Mouse (Mus musculus): ENCODE measurements around the gene Gdnf. TPM values are rescaled to one million over a fixed set of nuclear protein-coding genes. Genes with fewer than 3 reads are reported as not detected.
A peak's percentile ranks its signal among the peaks of the same experiment; 100 is the strongest.

Gene Gdnf
- total RNA-seq, 2 experiments from 2014 or later, result 0.24 to 0.32 TPM

DNA sequence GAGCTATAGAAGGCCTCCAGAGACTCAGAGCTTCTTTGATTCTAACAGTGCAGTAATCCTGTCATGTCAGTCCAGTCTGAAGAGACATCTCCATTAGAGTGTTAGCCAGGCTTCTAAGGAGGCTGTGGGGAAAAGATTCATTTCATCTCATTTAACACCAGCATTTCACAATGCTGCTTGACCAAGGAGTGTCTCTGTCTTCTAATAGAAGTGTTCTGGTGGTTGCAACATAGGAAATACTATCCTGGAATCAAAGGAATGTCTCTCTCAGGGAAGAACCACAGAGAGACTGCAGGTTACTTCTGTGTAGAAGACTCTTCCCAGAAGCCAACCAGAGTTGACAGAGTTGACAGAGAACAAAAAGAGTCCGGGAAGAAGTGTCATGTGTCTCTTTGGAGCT, 31.0 kb downstream of the Gdnf start:
- intact Hi-C loops (cut with DNase I), result no loop called here
- DNase-seq (ENCODE audit: low spot score in 2 of 2), result no peak

DNA sequence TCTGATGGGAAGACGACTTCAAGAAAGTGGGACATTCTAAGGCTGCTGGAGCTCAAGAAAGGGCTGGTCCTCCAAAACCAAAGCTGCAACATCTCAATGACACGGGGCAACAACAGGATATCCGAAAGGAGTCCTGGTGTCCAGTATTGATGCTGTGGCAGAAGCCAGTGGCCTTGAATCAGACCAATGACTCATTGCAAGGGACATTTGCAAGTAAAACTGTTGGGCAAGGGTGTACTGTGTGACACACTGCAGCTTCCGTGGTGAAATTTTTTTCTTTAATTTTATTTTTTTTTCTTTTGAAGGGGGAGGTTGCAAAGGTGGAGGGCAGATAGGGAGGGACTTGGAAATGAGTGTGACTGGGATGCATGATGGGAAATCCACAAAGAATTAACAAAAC, 31.8 kb downstream of the Gdnf start:
- intact Hi-C loops (cut with DNase I), result no loop called here
- DNase-seq (ENCODE audit: low spot score in 2 of 2), result no peak

DNA sequence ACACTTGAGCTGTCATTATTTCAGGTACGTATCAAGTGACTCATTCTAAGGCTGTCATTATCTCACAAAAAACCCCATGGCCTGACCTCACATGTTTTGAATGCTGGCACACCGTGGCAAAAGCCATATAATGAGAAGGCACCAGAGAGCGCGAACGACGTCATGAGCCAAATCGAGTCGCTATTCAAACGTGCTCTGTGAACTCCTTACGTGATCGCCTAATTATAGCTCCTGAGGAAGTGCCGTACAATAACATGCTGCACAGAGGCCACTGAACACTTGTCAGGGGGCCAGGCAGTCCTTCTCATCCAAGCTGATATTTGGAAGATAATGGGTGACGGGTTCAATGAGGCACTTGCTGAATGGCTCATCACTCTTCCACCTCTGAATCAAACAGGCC, 46.8 kb downstream of the Gdnf start:
- DNase-seq (ENCODE audit: low spot score in 2 of 2), result no peak

DNA sequence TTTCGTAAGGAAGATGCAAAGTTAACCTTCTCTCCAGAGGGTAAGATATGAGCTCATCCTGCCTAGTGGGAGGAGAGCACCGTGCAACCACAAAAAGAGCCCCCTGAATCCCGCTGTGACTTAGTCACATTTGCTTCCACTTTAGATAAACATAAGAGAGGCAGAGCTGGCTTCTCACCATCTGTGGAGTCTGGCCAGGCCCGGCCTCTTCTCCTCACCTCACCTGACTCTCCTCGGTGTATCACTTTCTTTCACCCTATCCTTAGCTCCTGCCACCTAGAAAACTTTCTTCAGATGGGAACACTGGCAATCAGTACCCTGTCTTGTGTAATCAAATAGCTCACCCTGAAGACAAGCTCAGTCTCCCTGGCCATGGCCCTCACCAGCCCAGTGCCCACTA, 48.2 kb downstream of the Gdnf start:
- intact Hi-C loops (cut with DNase I), result no loop called here
- no peak for DNase-seq (ENCODE audit: low spot score in 2 of 2)

More for the DNA sequence above, 46.8 kb downstream of the Gdnf start:
- intact Hi-C loops (cut with DNase I), result no loop called here

DNA sequence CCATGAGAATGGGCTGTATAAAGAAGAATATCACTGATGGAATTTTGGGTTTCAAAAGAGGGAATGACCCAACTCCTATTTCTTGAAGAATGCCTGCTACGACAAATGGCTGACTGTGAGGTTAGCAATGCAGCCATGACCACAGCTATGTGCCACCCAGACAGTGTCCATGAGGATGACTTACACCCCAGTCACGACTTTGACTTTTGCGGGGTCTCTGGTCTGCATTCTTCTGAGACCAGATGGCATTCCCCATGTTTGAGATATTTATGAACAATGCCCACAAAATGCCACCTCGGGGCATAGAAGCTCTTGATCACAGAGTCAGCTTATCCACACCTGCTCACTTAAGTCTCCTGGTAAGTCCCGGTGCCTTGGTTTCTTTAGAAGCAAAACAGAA, 52.2 kb downstream of the Gdnf start:
- no peak for DNase-seq (ENCODE audit: low spot score in 2 of 2)
- intact Hi-C loops (cut with DNase I), result no loop called here

DNA sequence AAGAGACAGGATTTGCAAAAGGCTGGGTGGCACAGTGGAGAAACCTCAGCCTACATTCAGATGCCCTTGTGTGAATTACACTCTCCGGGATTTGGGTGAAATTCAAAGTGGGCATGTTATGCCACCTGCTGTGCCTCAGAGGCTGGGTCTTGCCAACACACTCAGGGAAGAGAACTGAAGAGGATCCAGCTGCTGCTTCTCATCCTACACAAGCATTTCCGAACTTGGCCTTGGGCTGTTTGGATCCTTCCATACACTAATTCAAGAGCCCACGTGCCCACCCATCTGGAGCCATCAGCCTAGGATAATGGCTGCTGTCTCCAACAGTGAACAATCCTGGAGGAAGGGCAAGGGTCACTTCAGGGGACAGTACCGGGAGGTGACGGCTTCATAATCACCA, 52.7 kb downstream of the Gdnf start:
- intact Hi-C loops (cut with DNase I), result no loop called here
- peak in 1 of 2 experiments; percentile 64 for DNase-seq (ENCODE audit: low spot score in 2 of 2)

DNA sequence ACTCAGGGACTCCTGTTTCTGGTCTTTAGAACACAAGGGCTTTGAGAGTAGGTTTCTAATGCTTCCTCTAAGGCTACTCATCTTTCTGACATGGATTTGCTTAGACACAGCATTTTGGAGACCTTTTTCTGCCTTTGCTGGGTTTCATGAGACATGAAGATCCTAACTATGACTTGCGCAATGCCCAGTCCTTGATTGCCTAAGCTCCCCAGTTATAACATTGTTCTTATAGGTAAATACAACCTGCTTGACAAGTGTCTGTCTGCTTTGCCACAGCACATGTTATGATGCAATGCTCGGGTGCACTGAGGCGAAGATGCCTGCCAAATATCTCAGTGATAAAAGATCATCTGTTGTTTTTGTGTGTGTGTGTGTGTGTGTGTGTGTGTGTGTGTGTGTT, 54.7 kb downstream of the Gdnf start:
- no peak for DNase-seq (ENCODE audit: low spot score in 2 of 2)
- intact Hi-C loops (cut with DNase I), result no loop called here

DNA sequence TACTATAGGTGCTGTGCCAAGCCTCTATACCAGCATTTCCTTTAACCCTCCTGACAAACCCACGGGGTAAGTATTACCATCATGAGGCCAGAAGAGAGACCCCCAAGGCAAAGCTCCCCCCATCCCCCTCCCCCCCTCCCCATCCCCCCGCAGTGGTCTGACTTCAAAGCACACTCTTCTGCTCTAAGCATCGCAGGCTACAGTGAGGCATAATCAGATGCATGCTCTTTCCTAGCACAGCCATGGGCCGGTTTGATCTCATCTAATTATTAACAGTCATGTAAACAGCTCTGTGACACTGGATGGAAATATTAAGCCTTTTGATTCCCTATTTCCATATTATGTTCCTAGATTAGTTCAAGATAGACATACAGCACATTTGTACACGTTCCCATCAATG, 61.8 kb downstream of the Gdnf start:
- intact Hi-C loops (cut with DNase I), result no loop called here
- no peak for DNase-seq (ENCODE audit: low spot score in 2 of 2)

DNA sequence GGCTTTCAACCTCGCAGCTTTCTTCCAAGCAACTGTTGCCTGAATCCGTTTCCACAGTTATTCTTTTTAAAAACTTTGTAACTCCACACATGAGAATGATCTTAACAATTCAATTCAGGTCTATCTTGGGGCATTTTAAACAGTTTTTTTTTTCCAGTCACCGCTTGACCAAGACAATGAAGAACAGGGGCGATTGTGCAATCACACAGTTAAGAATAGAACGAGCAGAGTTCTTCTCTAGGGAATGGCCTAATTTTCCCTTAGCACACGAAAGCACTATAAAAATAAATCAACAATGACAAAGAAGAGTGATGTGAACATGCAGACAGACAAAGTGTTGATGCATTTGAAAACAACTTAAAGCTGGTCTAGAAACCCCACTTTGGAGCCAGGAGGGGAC, 65.2 kb downstream of the Gdnf start:
- DNase-seq (ENCODE audit: low spot score in 2 of 2), result no peak
- intact Hi-C loops (cut with DNase I), result no loop called here

DNA sequence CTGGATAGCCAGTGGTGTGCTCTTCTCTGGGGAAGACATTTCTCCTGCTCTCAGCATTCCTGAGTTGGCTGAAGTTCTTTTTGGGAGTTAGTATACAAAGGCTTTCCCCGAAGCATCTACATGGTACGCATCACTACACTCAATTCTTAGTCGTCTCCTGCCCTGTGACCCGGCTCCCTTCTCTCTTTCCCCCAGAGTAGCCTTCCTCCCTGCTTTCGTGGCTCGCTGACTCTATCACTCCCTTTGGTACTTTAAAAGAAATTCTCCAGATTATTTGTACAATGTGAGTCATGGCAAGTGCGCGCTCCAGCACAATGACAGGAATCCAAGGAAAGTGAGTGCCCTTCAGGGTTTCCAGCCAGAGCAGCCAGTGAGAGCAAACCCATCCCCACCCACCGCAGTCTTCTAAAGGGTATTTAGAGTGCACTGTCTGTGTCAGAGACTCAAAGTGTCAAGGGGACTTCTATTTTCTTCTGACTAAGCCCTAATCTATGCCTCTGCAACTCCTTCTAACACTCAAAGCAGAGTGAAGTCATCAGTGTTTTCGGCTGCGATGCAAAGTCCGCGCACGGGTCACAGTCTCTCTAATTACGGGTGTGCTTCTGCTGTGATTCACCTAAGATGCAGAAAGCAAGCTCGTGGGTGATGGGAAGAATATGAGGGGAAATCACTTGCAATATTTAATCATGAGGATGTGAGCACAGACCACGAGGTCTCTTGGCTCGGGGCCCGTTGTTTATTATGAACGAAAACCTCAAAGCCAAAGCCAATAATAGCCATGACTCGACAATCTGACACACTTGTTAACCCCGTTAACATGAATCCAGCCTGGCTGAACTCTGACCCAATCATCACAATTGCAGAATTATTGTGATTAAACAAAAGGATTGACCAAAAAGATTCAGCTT, 67.2 kb downstream of the Gdnf start:
- intact Hi-C loops (cut with DNase I), result no loop called here
- no peak for DNase-seq (ENCODE audit: low spot score in 2 of 2)

DNA sequence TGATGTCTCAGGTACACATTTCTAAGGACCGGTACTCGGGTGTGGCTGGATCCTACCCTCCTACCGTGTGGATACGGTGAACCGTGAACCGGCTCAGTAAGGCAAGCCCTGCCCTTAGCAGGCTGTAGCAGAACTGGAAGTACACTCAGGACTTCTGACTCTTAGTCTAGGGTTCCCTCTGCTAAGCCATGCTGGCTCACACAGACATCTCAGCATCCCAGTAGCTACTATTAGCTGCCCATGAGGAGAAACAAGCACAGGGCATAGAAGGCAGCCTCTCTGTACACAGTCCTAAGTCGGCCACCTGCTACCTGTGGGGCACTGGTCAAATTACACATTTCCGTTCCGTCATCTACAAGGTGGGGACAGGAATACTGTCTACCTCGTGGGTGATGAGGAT, 68.2 kb downstream of the Gdnf start:
- intact Hi-C loops (cut with DNase I), result no loop called here
- no peak for DNase-seq (ENCODE audit: low spot score in 2 of 2)

DNA sequence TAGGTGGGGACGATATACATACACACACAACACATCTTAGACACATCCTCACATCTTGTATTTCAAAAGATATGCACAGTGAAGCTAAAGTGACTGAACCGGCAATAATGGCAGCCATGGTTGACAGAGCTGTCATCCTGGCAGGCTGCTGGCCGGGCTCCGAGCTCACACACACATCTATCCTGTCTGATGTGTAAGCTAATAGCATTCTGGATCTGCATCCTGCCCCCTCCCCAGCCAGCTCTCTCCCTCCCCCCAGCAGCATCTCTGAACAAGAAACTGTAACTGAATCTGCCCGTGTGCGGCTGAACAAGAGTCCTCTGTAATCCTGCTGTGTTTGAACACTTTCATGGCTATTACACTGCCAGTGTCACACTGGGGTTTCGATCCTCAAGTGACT, 69.3 kb downstream of the Gdnf start:
- DNase-seq (ENCODE audit: low spot score in 2 of 2), result no peak
- intact Hi-C loops (cut with DNase I), result no loop called here

DNA sequence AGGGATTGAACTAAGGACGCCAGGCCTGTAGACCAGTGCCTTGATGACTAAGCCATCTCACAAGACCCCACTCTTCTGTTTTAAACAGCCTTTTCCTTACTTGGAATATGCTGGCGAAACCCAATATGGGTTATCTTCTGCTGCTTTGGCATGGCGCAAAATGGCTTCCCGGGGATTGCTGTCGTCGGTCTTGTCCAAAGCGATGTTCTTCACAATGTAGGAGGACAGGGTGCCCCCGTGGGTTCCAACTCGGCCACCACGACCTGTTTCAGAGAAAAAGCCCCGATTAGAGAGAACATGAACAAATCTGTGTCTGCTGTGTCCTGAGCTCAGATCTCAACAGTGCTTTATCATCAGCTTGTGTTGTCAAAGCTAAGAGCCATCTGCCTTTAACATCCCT, 73.5 kb downstream of the Gdnf start:
- no peak for DNase-seq (ENCODE audit: low spot score in 2 of 2)
- intact Hi-C loops (cut with DNase I), result no loop called here

DNA sequence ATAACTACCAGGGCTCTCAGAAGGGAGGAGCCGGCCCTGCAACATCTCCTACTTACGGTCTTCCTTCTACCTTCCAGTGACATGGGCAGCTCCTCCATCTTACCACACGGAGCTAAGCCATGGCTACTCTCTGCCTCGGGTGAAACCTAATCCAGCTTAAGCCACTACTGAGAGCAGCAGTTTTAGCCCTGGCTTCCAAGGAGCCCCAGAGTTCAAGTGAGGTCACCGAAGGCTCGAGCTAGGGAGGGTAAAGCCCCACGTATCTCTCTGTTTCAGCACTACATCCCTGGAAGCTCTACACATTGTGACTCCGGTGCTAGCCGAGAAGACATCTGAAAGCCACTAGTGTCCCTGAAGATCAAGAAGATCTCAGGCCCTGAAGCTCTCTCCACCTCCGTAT, 74.5 kb downstream of the Gdnf start:
- no peak for DNase-seq (ENCODE audit: low spot score in 2 of 2)
- intact Hi-C loops (cut with DNase I), result no loop called here

DNA sequence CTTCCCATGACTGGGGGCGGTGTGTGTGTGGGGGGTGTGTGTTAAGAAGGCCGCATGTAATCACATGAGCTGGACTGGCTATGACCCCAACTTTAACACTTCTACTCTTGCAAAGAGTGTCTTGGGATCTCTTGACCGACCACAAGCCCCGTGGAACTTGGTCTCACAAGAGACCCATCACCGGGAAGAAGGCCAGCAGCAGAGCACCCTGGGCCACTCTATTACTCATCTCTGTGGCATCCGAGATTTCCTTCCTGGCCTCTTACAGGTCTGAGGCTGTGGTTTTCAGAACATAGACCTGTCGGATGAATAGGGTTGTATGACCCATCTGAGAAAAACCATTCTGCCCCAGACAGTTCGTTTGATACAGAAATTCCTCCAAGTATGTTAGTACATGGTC, 75.9 kb downstream of the Gdnf start:
- intact Hi-C loops (cut with DNase I), result no loop called here
- no peak for DNase-seq (ENCODE audit: low spot score in 2 of 2)
